Mouse (Mus musculus): ENCODE results near the gene Gm16253.

GRCm38 (mm10) chr3:96571336-96571735 is 5.4 kb upstream of the Gm16253 start:
- TF ChIP-seq CTCF (IDR thresholded peaks at IDR 0.05; ENCODE audit: borderline replicate concordance, control insufficient read depth, extremely low read depth, insufficient read depth, low read length, poor library complexity) (no peak), POLR2A (IDR thresholded peaks at IDR 0.05; ENCODE audit: control insufficient read depth, extremely low read depth, insufficient read depth, low read length, poor library complexity) (no peak)
